Mouse (Mus musculus): ENCODE measurements around the gene Slc11a2. TPM values are rescaled to one million over a fixed set of nuclear protein-coding genes. Genes with fewer than 3 reads are reported as not detected.
A peak's percentile ranks its signal among the peaks of the same experiment; 100 is the strongest.

Slc11a2 gene
- total RNA-seq, 1 experiment = 59.8 TPM

- H3K4me3 ChIP-seq (ENCODE audit: insufficient read depth in 1 of 2, low read depth in 1 of 2, low read length in 2 of 2, poor library complexity in 1 of 2, severe bottlenecking in 1 of 2) = no peak overlapping the region
- no peak for DNase-seq (ENCODE audit: low read depth, low spot score)
- H3K9ac ChIP-seq (ENCODE audit: insufficient read depth, low read depth, low read length, poor library complexity, severe bottlenecking) = no peak overlapping the region
- no peak overlapping the region for H3K27ac ChIP-seq (ENCODE audit: insufficient read depth, low read depth, low read length, poor library complexity, severe bottlenecking)
- no peaks in the 10 kb centered on the region for H3K9me3 ChIP-seq (ENCODE audit: control insufficient read depth, insufficient read depth, low read depth, low read length)
- no peaks in the 10 kb centered on the region for H3K36me3 ChIP-seq (ENCODE audit: control insufficient read depth, insufficient read depth, low read length, poor library complexity, severe bottlenecking)
- TF ChIP-seq ZC3H11A (IDR thresholded peaks at IDR 0.05; ENCODE audit: borderline replicate concordance, low read depth, low read length) = no peak
- TF ChIP-seq CHD2 (IDR thresholded peaks at IDR 0.05; ENCODE audit: low read depth, low read length) = no peak
- TF ChIP-seq ZNF384 (IDR thresholded peaks at IDR 0.05; ENCODE audit: low read depth, low read length) = no peak
- in situ Hi-C loops (cut with MboI; ENCODE audit: low sequenced_read_pairs in 2 of 2, unreplicated experiment in 2 of 2) = no loop called here
- peaks cover 0 to 3% of the 10 kb centered on the region in 2 experiments; a peak in 1 of 4 replicates for H3K4me1 ChIP-seq (ENCODE audit: control insufficient read depth in 2 of 2, insufficient read depth in 2 of 2, low read length in 2 of 2, poor library complexity in 1 of 2)
These were observed 23.7 kb upstream of the Slc11a2 start for GRCm38 (mm10) chr15:100448572-100448971.

- no peak overlapping the region for H3K27ac ChIP-seq (ENCODE audit: insufficient read depth, low read depth, low read length, poor library complexity, severe bottlenecking)
- no peak overlapping the region for H3K9ac ChIP-seq (ENCODE audit: insufficient read depth, low read depth, low read length, poor library complexity, severe bottlenecking)
- 0 out of 4 replicates have a peak, but pooled peaks cover 0 to 2% of the 10 kb centered on the region in 2 experiments for H3K4me1 ChIP-seq (ENCODE audit: control insufficient read depth in 2 of 2, insufficient read depth in 2 of 2, low read length in 2 of 2, poor library complexity in 1 of 2)
- H3K36me3 ChIP-seq (ENCODE audit: control insufficient read depth, insufficient read depth, low read length, poor library complexity, severe bottlenecking) = no peaks in the 10 kb centered on the region
- TF ChIP-seq ZC3H11A (IDR thresholded peaks at IDR 0.05; ENCODE audit: borderline replicate concordance, low read depth, low read length) (no peak), CHD2 (IDR thresholded peaks at IDR 0.05; ENCODE audit: low read depth, low read length) (no peak), ZNF384 (IDR thresholded peaks at IDR 0.05; ENCODE audit: low read depth, low read length) (no peak), HCFC1 (IDR thresholded peaks at IDR 0.05; ENCODE audit: borderline replicate concordance, insufficient read depth, low read length) (no peak), MAFK (IDR thresholded peaks at IDR 0.05; ENCODE audit: insufficient read depth, low read depth, low read length) (no peak)
- no peaks in the 10 kb centered on the region for H3K9me3 ChIP-seq (ENCODE audit: control insufficient read depth, insufficient read depth, low read depth, low read length)
- in situ Hi-C loops (cut with MboI; ENCODE audit: low sequenced_read_pairs in 2 of 2, unreplicated experiment in 2 of 2) = no loop called here
- no peak overlapping the region for H3K4me3 ChIP-seq (ENCODE audit: insufficient read depth in 1 of 2, low read depth in 1 of 2, low read length in 2 of 2, poor library complexity in 1 of 2, severe bottlenecking in 1 of 2)
- DNase-seq (ENCODE audit: low read depth, low spot score) = no peak
These were observed 22.0 kb upstream of the Slc11a2 start for GRCm38 (mm10) chr15:100446887-100447286.

GRCm38 (mm10) chr15:100443126-100443922 is 18.5 kb upstream of the Slc11a2 start:
- TF ChIP-seq ZNF384 (IDR thresholded peaks at IDR 0.05; ENCODE audit: low read depth, low read length) (no peak), HCFC1 (IDR thresholded peaks at IDR 0.05; ENCODE audit: borderline replicate concordance, insufficient read depth, low read length) (no peak), ZC3H11A (IDR thresholded peaks at IDR 0.05; ENCODE audit: borderline replicate concordance, low read depth, low read length) (no peak), CHD2 (IDR thresholded peaks at IDR 0.05; ENCODE audit: low read depth, low read length) (no peak), MAFK (IDR thresholded peaks at IDR 0.05; ENCODE audit: insufficient read depth, low read depth, low read length) (no peak)
- Histone ChIP-seq H3K9ac (ENCODE audit: insufficient read depth, low read depth, low read length, poor library complexity, severe bottlenecking) (0 out of 2 replicates have a peak overlapping the region, but pooled peaks have one; percentile 0), H3K27ac (ENCODE audit: insufficient read depth, low read depth, low read length, poor library complexity, severe bottlenecking) (no peak overlapping the region), H3K9me3 (ENCODE audit: control insufficient read depth, insufficient read depth, low read depth, low read length) (no peaks in the 10 kb centered on the region), H3K4me1 (ENCODE audit: control insufficient read depth in 2 of 2, insufficient read depth in 2 of 2, low read length in 2 of 2, poor library complexity in 1 of 2) (peaks cover 0 to 2% of the 10 kb centered on the region in 2 experiments; a peak in 2 of 4 replicates), H3K4me3 (ENCODE audit: insufficient read depth in 1 of 2, low read depth in 1 of 2, low read length in 2 of 2, poor library complexity in 1 of 2, severe bottlenecking in 1 of 2) (peak overlapping the region in 1 of 2 experiments; percentile 43; a peak in 2 of 4 replicates), H3K36me3 (ENCODE audit: control insufficient read depth, insufficient read depth, low read length, poor library complexity, severe bottlenecking) (no peaks in the 10 kb centered on the region)
- in situ Hi-C loops (cut with MboI; ENCODE audit: low sequenced_read_pairs in 2 of 2, unreplicated experiment in 2 of 2) = no loop called here
- DNase-seq (ENCODE audit: low read depth, low spot score) = no peak

- H3K9me3 ChIP-seq (ENCODE audit: control insufficient read depth, insufficient read depth, low read depth, low read length) = no peaks in the 10 kb centered on the region
- TF ChIP-seq ZC3H11A (IDR thresholded peaks at IDR 0.05; ENCODE audit: borderline replicate concordance, low read depth, low read length) (no peak), CHD2 (IDR thresholded peaks at IDR 0.05; ENCODE audit: low read depth, low read length) (no peak), HCFC1 (IDR thresholded peaks at IDR 0.05; ENCODE audit: borderline replicate concordance, insufficient read depth, low read length) (no peak), ZNF384 (IDR thresholded peaks at IDR 0.05; ENCODE audit: low read depth, low read length) (no peak), MAFK (IDR thresholded peaks at IDR 0.05; ENCODE audit: insufficient read depth, low read depth, low read length) (no peak)
- H3K4me1 ChIP-seq (ENCODE audit: control insufficient read depth in 2 of 2, insufficient read depth in 2 of 2, low read length in 2 of 2, poor library complexity in 1 of 2) = no peaks in the 10 kb centered on the region; a peak in 2 of 4 replicates
- no peak overlapping the region for H3K9ac ChIP-seq (ENCODE audit: insufficient read depth, low read depth, low read length, poor library complexity, severe bottlenecking)
- DNase-seq (ENCODE audit: low read depth, low spot score) = no peak
- H3K4me3 ChIP-seq (ENCODE audit: insufficient read depth in 1 of 2, low read depth in 1 of 2, low read length in 2 of 2, poor library complexity in 1 of 2, severe bottlenecking in 1 of 2) = no peak overlapping the region
- no peaks in the 10 kb centered on the region for H3K36me3 ChIP-seq (ENCODE audit: control insufficient read depth, insufficient read depth, low read length, poor library complexity, severe bottlenecking)
- H3K27ac ChIP-seq (ENCODE audit: insufficient read depth, low read depth, low read length, poor library complexity, severe bottlenecking) = no peak overlapping the region
- in situ Hi-C loops (cut with MboI; ENCODE audit: low sequenced_read_pairs in 2 of 2, unreplicated experiment in 2 of 2) = no loop called here
These were observed 11.6 kb upstream of the Slc11a2 start for GRCm38 (mm10) chr15:100436518-100436917.
